Mouse (Mus musculus): ENCODE results near the gene Prlh. TPM values are rescaled to one million over a fixed set of nuclear protein-coding genes. Genes with fewer than 3 reads are reported as not detected.

Gene Prlh
- polyA plus RNA-seq, 1 experiment from 2014 or later = not detected

GRCm38 (mm10) chr1:90914948-90915569 is 37.8 kb upstream of the Prlh start, which contains the start of gene Mlph:
Gene Mlph, plus strand, starts transcription at chr1:90915085.
- H3K9ac ChIP-seq (replicated peaks; ENCODE audit: low read length) = no peak within 1 kb of the TSS
- H3K27me3 ChIP-seq (ENCODE audit: control insufficient read depth, insufficient read depth, low read length) = no peaks in the 10 kb centered on the region
- DNase-seq = peak; percentile 55
- no peak within 1 kb of the TSS for H3K27ac ChIP-seq (replicated peaks; ENCODE audit: low read depth, low read length)
- H3K9me3 ChIP-seq (ENCODE audit: control insufficient read depth, low read length) = peaks cover 6% of the 10 kb centered on the region
- H3K4me1 ChIP-seq (ENCODE audit: control insufficient read depth, insufficient read depth, low read length) = 0 out of 2 replicates have a peak, but pooled peaks cover 7% of the 10 kb centered on the region
- H3K36me3 ChIP-seq (ENCODE audit: control insufficient read depth, insufficient read depth, low read length) = no peaks in the 10 kb centered on the region
- 12% methylated on average over 18 of the region's 18 CpGs for WGBS
- no peak for ATAC-seq (ENCODE audit: low FRiP score, low TSS enrichment)
- H3K4me3 ChIP-seq (replicated peaks; ENCODE audit: low read depth, low read length) = no peak within 1 kb of the TSS; the same call in 1 of the 2 replicates
- peak within 1 kb of the TSS; percentile 42 for H3K4me2 ChIP-seq (ENCODE audit: low read length)

- Histone ChIP-seq H3K36me3 (ENCODE audit: control insufficient read depth, insufficient read depth, low read length) (no peaks in the 10 kb centered on the region), H3K4me2 (ENCODE audit: low read length) (no peak overlapping the region), H3K4me1 (ENCODE audit: control insufficient read depth, insufficient read depth, low read length) (0 out of 2 replicates have a peak, but pooled peaks cover 7% of the 10 kb centered on the region), H3K27me3 (ENCODE audit: control insufficient read depth, insufficient read depth, low read length) (no peaks in the 10 kb centered on the region), H3K4me3 (replicated peaks; ENCODE audit: low read depth, low read length) (no peak overlapping the region), H3K9ac (replicated peaks; ENCODE audit: low read length) (no peak overlapping the region), H3K27ac (replicated peaks; ENCODE audit: low read depth, low read length) (no peak overlapping the region), H3K9me3 (ENCODE audit: control insufficient read depth, low read length) (peaks cover 8% of the 10 kb centered on the region)
- DNase-seq (no peak), ATAC-seq (ENCODE audit: low FRiP score, low TSS enrichment) (no peak)
- 51% methylated on average over 6 of the region's 6 CpGs for WGBS
Measured at GRCm38 (mm10) chr1:90917509-90917908, 35.4 kb upstream of the Prlh start.

GRCm38 (mm10) chr1:90921687-90922086 is 31.2 kb upstream of the Prlh start:
- no peak overlapping the region for H3K4me2 ChIP-seq (ENCODE audit: low read length)
- ATAC-seq (ENCODE audit: low FRiP score, low TSS enrichment) = no peak

GRCm38 (mm10) chr1:90926030-90926429 is 26.9 kb upstream of the Prlh start:
- H3K4me2 ChIP-seq (ENCODE audit: low read length) = no peak overlapping the region
- H3K27me3 ChIP-seq (ENCODE audit: control insufficient read depth, insufficient read depth, low read length) = no peaks in the 10 kb centered on the region
- no peaks in the 10 kb centered on the region for H3K9me3 ChIP-seq (ENCODE audit: control insufficient read depth, low read length)
- no peak overlapping the region for H3K9ac ChIP-seq (replicated peaks; ENCODE audit: low read length)
- DNase-seq = no peak
- H3K27ac ChIP-seq (replicated peaks; ENCODE audit: low read depth, low read length) = no peak overlapping the region
- 0 out of 2 replicates have a peak, but pooled peaks cover 3% of the 10 kb centered on the region for H3K4me1 ChIP-seq (ENCODE audit: control insufficient read depth, insufficient read depth, low read length)
- H3K36me3 ChIP-seq (ENCODE audit: control insufficient read depth, insufficient read depth, low read length) = no peaks in the 10 kb centered on the region
- no peak for ATAC-seq (ENCODE audit: low FRiP score, low TSS enrichment)
- 87% methylated on average over 4 of the region's 4 CpGs for WGBS
- no peak overlapping the region for H3K4me3 ChIP-seq (replicated peaks; ENCODE audit: low read depth, low read length)

More at GRCm38 (mm10) chr1:90921687-90922086, 31.2 kb upstream of the Prlh start:
- Histone ChIP-seq H3K36me3 (ENCODE audit: control insufficient read depth, insufficient read depth, low read length) (no peaks in the 10 kb centered on the region), H3K4me1 (ENCODE audit: control insufficient read depth, insufficient read depth, low read length) (no peaks in the 10 kb centered on the region), H3K9ac (replicated peaks; ENCODE audit: low read length) (no peak overlapping the region), H3K27me3 (ENCODE audit: control insufficient read depth, insufficient read depth, low read length) (no peaks in the 10 kb centered on the region), H3K9me3 (ENCODE audit: control insufficient read depth, low read length) (peaks cover 8% of the 10 kb centered on the region), H3K27ac (replicated peaks; ENCODE audit: low read depth, low read length) (no peak overlapping the region), H3K4me3 (replicated peaks; ENCODE audit: low read depth, low read length) (no peak overlapping the region)
- no peak for DNase-seq
- WGBS = 91% methylated on average over 9 of the region's 9 CpGs

- WGBS = 62% methylated on average over 15 of the region's 15 CpGs
- no peak for DNase-seq
Measured at GRCm38 (mm10) chr1:90927308-90927707, 25.6 kb upstream of the Prlh start.

GRCm38 (mm10) chr1:90927929-90928574 is 24.9 kb upstream of the Prlh start:
- no peak overlapping the region for H3K27ac ChIP-seq (replicated peaks; ENCODE audit: low read depth, low read length)
- no peak for ATAC-seq (ENCODE audit: low FRiP score, low TSS enrichment)

More at GRCm38 (mm10) chr1:90927308-90927707, 25.6 kb upstream of the Prlh start:
- no peak overlapping the region for H3K9ac ChIP-seq (replicated peaks; ENCODE audit: low read length)
- H3K4me3 ChIP-seq (replicated peaks; ENCODE audit: low read depth, low read length) = no peak overlapping the region
- H3K4me2 ChIP-seq (ENCODE audit: low read length) = no peak overlapping the region
- H3K36me3 ChIP-seq (ENCODE audit: control insufficient read depth, insufficient read depth, low read length) = no peaks in the 10 kb centered on the region
- no peak for ATAC-seq (ENCODE audit: low FRiP score, low TSS enrichment)
- no peaks in the 10 kb centered on the region for H3K9me3 ChIP-seq (ENCODE audit: control insufficient read depth, low read length)
- H3K27me3 ChIP-seq (ENCODE audit: control insufficient read depth, insufficient read depth, low read length) = no peaks in the 10 kb centered on the region
- H3K27ac ChIP-seq (replicated peaks; ENCODE audit: low read depth, low read length) = no peak overlapping the region
- 0 out of 2 replicates have a peak, but pooled peaks cover 3% of the 10 kb centered on the region for H3K4me1 ChIP-seq (ENCODE audit: control insufficient read depth, insufficient read depth, low read length)

GRCm38 (mm10) chr1:90928575-90928934 is 24.4 kb upstream of the Prlh start:
- Histone ChIP-seq H3K4me2 (ENCODE audit: low read length) (peak overlapping the region; percentile 49), H3K27me3 (ENCODE audit: control insufficient read depth, insufficient read depth, low read length) (no peaks in the 10 kb centered on the region), H3K4me3 (replicated peaks; ENCODE audit: low read depth, low read length) (no peak overlapping the region), H3K9ac (replicated peaks; ENCODE audit: low read length) (no peak overlapping the region), H3K27ac (replicated peaks; ENCODE audit: low read depth, low read length) (no peak overlapping the region), H3K36me3 (ENCODE audit: control insufficient read depth, insufficient read depth, low read length) (no peaks in the 10 kb centered on the region), H3K4me1 (ENCODE audit: control insufficient read depth, insufficient read depth, low read length) (0 out of 2 replicates have a peak, but pooled peaks cover 3% of the 10 kb centered on the region), H3K9me3 (ENCODE audit: control insufficient read depth, low read length) (no peaks in the 10 kb centered on the region)
- peak; percentile 92 for DNase-seq
- peak; percentile 43; the same call in 1 of the 2 replicates for ATAC-seq (ENCODE audit: low FRiP score, low TSS enrichment)
- WGBS = 5% methylated on average over 6 of the region's 6 CpGs

More at GRCm38 (mm10) chr1:90927929-90928574, 24.9 kb upstream of the Prlh start:
- Histone ChIP-seq H3K4me1 (ENCODE audit: control insufficient read depth, insufficient read depth, low read length) (0 out of 2 replicates have a peak, but pooled peaks cover 3% of the 10 kb centered on the region), H3K4me3 (replicated peaks; ENCODE audit: low read depth, low read length) (peak overlapping the region; percentile 15; the same call in 1 of the 2 replicates), H3K9ac (replicated peaks; ENCODE audit: low read length) (no peak overlapping the region; the same call in 1 of the 2 replicates), H3K9me3 (ENCODE audit: control insufficient read depth, low read length) (no peaks in the 10 kb centered on the region), H3K27me3 (ENCODE audit: control insufficient read depth, insufficient read depth, low read length) (no peaks in the 10 kb centered on the region), H3K36me3 (ENCODE audit: control insufficient read depth, insufficient read depth, low read length) (no peaks in the 10 kb centered on the region), H3K4me2 (ENCODE audit: low read length) (peak overlapping the region; percentile 49)
- 1% methylated on average over 23 of the region's 23 CpGs for WGBS
- DNase-seq = no peak

- Histone ChIP-seq H3K4me2 (ENCODE audit: low read length) (no peak overlapping the region), H3K9ac (replicated peaks; ENCODE audit: low read length) (no peak overlapping the region), H3K4me1 (ENCODE audit: control insufficient read depth, insufficient read depth, low read length) (0 out of 2 replicates have a peak, but pooled peaks cover 1% of the 10 kb centered on the region), H3K9me3 (ENCODE audit: control insufficient read depth, low read length) (no peaks in the 10 kb centered on the region), H3K27ac (replicated peaks; ENCODE audit: low read depth, low read length) (no peak overlapping the region), H3K36me3 (ENCODE audit: control insufficient read depth, insufficient read depth, low read length) (no peaks in the 10 kb centered on the region), H3K4me3 (replicated peaks; ENCODE audit: low read depth, low read length) (no peak overlapping the region), H3K27me3 (ENCODE audit: control insufficient read depth, insufficient read depth, low read length) (no peaks in the 10 kb centered on the region)
- ATAC-seq (ENCODE audit: low FRiP score, low TSS enrichment) (no peak), DNase-seq (no peak)
- WGBS = 80% methylated on average over 5 of the region's 5 CpGs
Measured at GRCm38 (mm10) chr1:90933001-90933400, 19.9 kb upstream of the Prlh start.
